Mouse (Mus musculus) left cerebral cortex, adult 11 months (tissue): ENCODE data around the gene Phlda1.
"Not testable (repeated sequence)": the region's sequence is repeated elsewhere in the genome, so short reads cannot be mapped to it uniquely, and the experiment has no call there.

Source experiments
- DNase-seq: peaks from one replicate; pipeline ENCODE4 v3.0.0; 2022; ENCODE audit warnings: low spot score

Phlda1 gene

GRCm38 (mm10) chr10:111506101-111506925 is at the start of gene Phlda1:
Gene Phlda1 (plus strand): TSS chr10:111506286.
- peak; percentile 84 for DNase-seq

GRCm38 (mm10) chr10:111458088-111458487 is 48.0 kb upstream of the Phlda1 start:
- DNase-seq, result no peak

GRCm38 (mm10) chr10:111459040-111459439 is 47.0 kb upstream of the Phlda1 start:
- DNase-seq, result no peak

- DNase-seq, result no peak
Measured at GRCm38 (mm10) chr10:111459874-111460273, 46.2 kb upstream of the Phlda1 start.

- DNase-seq, result no peak
Measured at GRCm38 (mm10) chr10:111460381-111460780, 45.7 kb upstream of the Phlda1 start.

GRCm38 (mm10) chr10:111464833-111465232 is 41.3 kb upstream of the Phlda1 start:
- no peak for DNase-seq

GRCm38 (mm10) chr10:111465409-111465808 is 40.7 kb upstream of the Phlda1 start:
- DNase-seq, result no peak

GRCm38 (mm10) chr10:111471166-111471565 is 34.9 kb upstream of the Phlda1 start:
- DNase-seq, result no peak

GRCm38 (mm10) chr10:111472686-111473510 is 33.2 kb upstream of the Phlda1 start, which contains the start of gene Nap1l1:
Gene Nap1l1 (plus strand): TSS chr10:111473223.
- peak; percentile 95 for DNase-seq

GRCm38 (mm10) chr10:111473511-111474371 is 32.3 kb upstream of the Phlda1 start:
- DNase-seq, result no peak

GRCm38 (mm10) chr10:111476301-111476700 is 29.8 kb upstream of the Phlda1 start:
- DNase-seq, result no peak

GRCm38 (mm10) chr10:111476989-111477510 is 29.0 kb upstream of the Phlda1 start:
- no peak for DNase-seq

- no peak for DNase-seq
Measured at GRCm38 (mm10) chr10:111479599-111479998, 26.5 kb upstream of the Phlda1 start.

- DNase-seq, result no peak
Measured at GRCm38 (mm10) chr10:111482654-111483053, 23.4 kb upstream of the Phlda1 start.

GRCm38 (mm10) chr10:111484079-111484478 is 22.0 kb upstream of the Phlda1 start:
- DNase-seq, result no peak

- DNase-seq, result no peak
Measured at GRCm38 (mm10) chr10:111488793-111489192, 17.3 kb upstream of the Phlda1 start.

- DNase-seq, result not testable (repeated sequence)
Measured at GRCm38 (mm10) chr10:111490079-111490478, 16.0 kb upstream of the Phlda1 start.

- no peak for DNase-seq
Measured at GRCm38 (mm10) chr10:111495888-111496287, 10.2 kb upstream of the Phlda1 start.

- DNase-seq, result no peak
Measured at GRCm38 (mm10) chr10:111499892-111500291, 6.2 kb upstream of the Phlda1 start.

GRCm38 (mm10) chr10:111503071-111503470 is 3.0 kb upstream of the Phlda1 start:
- peak; percentile 58 for DNase-seq

GRCm38 (mm10) chr10:111503716-111504115 is 2.4 kb upstream of the Phlda1 start:
- no peak for DNase-seq

- DNase-seq, result no peak
Measured at GRCm38 (mm10) chr10:111504606-111505005, 1.5 kb upstream of the Phlda1 start.
